Mouse (Mus musculus): ENCODE measurements around the gene Irf5.
"Not testable (repeated sequence)": the region's sequence is repeated elsewhere in the genome, so short reads cannot be mapped to it uniquely, and the experiment has no call there.

The Irf5 gene

DNA sequence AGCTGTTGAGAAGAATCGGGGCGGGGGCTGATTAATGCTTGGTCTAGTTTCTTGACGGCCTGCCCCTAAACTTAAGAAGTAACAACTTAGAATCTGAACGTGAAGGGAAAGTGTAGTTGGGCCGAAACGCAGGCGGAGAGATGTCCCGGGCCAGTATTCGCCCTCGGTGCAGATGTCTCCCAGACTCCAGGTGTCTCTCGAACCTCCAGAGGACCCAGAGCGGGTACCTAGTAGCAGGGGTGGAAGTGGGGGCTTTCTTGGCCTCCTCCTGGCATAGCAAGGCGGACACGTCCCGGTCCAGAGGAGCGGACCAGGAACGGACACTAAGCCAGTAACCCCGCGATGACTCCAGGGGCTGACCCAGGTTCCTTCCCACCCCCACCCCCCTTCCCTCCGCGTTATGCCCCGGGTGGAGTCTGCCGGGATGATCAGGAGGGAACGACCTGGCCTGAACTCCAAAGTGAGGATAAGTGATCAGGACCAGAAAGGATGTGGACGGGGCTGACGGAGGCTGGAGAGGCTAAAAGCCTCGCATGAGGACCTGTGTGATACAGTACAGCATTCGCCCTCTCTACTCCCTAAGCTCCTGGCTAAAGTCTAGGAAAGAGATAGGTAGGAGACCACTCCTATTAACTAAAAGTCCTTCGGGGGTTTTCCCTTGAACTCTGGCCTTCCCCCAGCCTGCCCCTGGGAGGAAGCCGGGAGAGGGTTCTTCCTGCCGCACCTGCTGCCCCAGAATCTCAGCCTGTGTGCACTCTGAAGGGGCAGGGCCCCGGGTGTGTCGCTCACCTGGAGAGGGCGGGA, 1.1 kb downstream of the Irf5 start:
- DNase-seq, result no peak

GRCm38 (mm10) chr6:29528165-29528505, 1.7 kb downstream of the Irf5 start:
- DNase-seq, result no peak

GRCm38 (mm10) chr6:29528561-29529443, 2.4 kb downstream of the Irf5 start:
- DNase-seq, result no peak

DNA sequence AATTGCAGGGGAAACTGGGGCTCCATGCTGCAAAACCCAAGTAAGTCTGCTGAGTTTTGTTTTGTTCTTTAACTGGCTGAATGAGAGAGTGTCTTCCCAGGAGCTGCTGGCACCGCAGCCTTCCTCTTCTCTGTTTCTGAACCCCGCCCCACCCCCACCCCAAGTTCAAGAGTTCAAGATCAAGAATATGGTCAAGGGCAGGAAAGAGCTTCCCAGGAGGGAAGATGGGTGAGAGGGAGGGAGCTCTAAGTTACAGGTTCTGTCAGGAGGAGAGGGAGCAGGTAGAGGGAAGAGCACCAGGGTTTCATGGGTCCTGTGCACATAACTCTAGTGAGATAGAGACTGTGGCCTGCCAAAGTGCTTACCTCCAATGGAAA, 3.0 kb downstream of the Irf5 start:
- DNase-seq, result no peak

GRCm38 (mm10) chr6:29530050-29530449, 3.6 kb downstream of the Irf5 start:
- DNase-seq, result no peak

- DNase-seq, result no peak
These were observed 8.9 kb downstream of the Irf5 start for GRCm38 (mm10) chr6:29535316-29535715.

DNA sequence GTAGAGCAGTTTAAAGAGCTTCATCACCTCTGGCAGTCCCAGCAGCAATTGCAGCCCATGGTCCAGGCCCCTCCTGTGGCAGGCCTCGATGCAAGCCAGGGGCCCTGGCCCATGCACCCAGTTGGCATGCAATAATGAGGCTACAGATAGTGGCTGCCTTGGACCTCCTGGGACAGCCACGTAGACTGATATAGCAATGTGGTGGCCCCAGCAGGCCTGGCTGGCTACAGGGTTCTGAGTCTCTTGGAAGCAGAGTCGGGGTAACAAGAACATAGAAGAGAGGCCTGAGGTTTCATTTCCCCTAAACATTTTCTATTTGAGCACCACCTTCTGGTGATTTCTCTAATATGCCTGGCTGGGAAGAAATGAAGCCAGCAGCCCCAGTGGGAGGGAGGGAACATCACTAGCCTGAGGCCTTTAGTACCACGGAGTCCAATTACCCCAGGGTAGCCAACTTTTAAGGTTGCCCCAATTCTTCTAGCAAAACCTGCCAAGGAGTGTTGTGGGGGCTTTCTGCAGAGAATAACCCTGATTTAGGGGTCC, 10.3 kb downstream of the Irf5 start:
- DNase-seq, result no peak

GRCm38 (mm10) chr6:29537221-29537620, 10.8 kb downstream of the Irf5 start:
- peak; percentile 8 for DNase-seq

DNA sequence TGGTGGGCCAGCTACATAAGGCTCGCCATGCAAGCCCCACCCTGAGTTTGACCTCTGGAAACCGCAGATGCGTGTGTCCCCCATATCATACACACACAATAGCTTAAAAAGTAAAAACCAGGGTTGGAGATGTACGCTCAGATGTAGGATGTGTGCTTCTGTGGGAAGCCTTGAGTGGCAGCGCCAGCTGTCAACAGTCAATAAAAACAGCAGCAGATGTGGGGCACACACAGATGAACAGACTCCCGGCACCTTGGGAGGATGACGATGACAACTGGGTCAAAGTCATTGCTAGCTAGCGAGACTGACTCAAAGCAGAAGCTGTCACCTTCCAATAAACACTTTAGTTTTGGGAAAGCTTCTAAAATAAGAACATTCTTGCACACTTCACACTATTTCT, 13.1 kb downstream of the Irf5 start:
- no peak for DNase-seq

DNA sequence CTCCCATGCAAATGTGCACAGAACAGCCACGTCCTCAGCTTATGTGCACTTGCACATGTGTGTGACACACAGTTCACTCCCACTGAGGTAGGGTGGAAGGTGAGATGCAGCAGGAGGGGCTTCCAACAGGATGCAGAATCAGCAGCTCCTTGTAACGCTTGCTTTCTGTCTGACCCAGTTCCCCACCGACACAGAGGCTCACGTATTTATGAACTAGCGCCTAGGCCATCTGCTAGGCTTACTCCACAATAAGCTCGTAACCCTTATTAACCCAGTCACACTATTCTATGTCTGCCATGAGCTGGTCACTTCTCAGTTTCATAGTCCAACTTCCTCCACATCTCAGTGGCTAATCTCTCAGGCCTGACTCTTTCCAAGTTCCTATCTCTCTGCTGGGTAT, 13.8 kb downstream of the Irf5 start:
- no peak for DNase-seq

DNA sequence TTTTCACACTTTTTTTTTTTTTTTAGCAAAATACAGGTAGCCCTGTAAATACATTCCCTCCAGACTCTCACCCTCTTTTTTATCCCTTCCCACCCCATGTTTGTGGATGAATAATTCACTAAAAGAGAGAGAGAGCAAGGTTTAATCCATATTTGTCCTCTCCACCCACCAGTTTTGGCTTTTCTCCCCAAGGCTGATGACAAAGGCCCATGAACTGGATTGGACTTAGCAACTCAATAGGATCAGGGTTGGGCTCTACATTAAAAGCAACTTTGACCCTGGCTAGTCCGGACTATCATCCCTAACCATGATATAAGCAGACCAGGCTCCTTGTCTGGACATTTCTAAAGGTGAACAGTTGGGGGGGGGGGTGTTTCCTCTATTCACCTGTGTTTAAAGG, 14.5 kb downstream of the Irf5 start:
- DNase-seq, result no peak

DNA sequence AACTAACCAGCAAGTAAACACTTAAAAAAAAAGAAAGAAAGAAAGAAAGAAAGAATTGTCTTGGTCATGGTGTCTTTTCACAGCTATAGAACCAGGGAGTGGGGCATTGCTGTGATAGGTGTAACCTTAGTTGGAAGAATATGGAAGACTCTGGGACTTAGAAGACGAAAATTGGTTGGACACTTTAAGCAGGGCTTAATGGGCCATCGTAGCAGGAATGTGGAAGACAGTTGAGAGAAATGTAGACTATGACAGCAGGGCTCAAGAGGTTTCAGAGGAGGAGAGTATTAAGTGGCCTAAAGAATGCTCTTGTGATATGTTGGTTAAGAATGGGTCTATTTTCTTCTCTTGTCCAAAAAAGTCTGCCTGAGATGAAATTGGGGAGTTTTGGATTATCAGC, 19.2 kb downstream of the Irf5 start:
- DNase-seq, result no peak

DNA sequence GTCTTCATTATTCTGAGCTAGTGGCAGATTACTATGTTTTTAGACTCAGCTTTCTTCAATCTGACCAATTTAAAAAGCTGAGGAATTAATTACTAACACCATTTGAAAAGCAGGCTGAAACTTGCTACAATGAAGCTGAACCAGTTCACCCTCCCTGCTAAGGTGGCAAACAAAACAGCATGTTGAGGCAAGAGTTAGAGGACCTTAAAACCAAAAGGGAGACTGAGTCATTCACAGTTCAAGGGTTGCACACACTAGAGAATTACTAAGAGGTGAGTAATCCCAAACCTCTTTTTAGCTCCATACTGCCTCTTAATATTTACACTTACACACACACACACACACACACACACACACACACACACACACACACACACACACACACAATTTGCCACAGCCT, 21.2 kb downstream of the Irf5 start:
- no peak for DNase-seq

- DNase-seq, result no peak
These were observed 21.7 kb downstream of the Irf5 start for GRCm38 (mm10) chr6:29548086-29548485.

GRCm38 (mm10) chr6:29552526-29552925, 26.1 kb downstream of the Irf5 start:
- no peak for DNase-seq

DNA sequence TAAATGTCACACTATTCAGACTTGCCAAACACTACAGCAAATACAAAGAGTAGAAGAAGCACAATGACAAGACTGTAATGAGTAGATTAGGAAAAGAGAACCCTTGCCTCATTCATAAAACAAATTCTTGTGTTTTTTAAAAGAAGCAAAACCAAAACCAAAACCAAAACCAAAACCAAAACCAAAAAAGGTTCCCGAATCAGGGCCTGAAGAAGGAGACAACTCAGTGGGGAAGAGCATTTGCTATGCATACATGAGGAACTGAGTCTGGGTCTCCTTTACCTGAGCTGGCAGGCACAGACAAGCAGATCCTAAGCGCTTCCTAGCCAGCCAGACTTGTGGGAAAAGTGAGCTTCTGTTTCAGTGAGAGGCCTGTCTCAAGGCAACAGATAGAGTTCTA, 30.7 kb downstream of the Irf5 start:
- DNase-seq, result no peak

DNA sequence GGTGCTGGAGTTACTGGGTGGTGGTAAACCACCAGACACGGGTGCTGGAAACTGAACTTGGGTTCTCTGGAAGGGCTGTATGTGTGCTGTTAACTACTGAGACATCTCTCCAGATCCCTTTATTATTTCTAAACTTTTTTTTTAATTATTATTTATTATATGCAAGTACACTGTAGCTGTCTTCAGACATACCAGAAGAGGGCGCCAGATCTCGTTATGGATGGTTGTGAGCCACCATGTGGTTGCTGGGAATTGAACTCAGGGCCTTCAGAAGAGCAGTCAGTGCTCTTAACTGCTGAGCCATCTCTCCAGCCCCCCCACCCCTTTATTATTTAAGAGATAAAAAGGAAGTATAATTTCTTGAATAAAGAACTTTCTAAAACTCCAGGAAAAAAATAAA, 50.0 kb downstream of the Irf5 start:
- DNase-seq, result not testable (repeated sequence)

- DNase-seq, result no peak
These were observed 54.3 kb downstream of the Irf5 start for GRCm38 (mm10) chr6:29580770-29581169.

- no peak for DNase-seq
These were observed 54.8 kb downstream of the Irf5 start for GRCm38 (mm10) chr6:29581202-29581601.
